Mouse (Mus musculus): ENCODE data around the gene Tbce. TPM values are rescaled to one million over a fixed set of nuclear protein-coding genes. Genes with fewer than 3 reads are reported as not detected.
A peak's percentile ranks its signal among the peaks of the same experiment; 100 is the strongest.

The Tbce gene
- polyA plus RNA-seq, 1 experiment from 2014 or later, result 106 TPM

- no peaks in the 10 kb centered on the region for H3K9me3 ChIP-seq (ENCODE audit: control insufficient read depth, low read length)
- no peak overlapping the region for H3K4me2 ChIP-seq (ENCODE audit: low read length)
- peaks cover 78% of the 10 kb centered on the region for H3K36me3 ChIP-seq (ENCODE audit: control insufficient read depth, insufficient read depth, low read length)
- H3K27ac ChIP-seq (replicated peaks; ENCODE audit: low read depth, low read length), result no peak overlapping the region
- no peak overlapping the region for H3K4me3 ChIP-seq (replicated peaks; ENCODE audit: low read depth, low read length)
- ATAC-seq (ENCODE audit: low FRiP score, low TSS enrichment) (no peak), DNase-seq (no peak)
- H3K9ac ChIP-seq (replicated peaks; ENCODE audit: low read length), result no peak overlapping the region
- H3K4me1 ChIP-seq (ENCODE audit: control insufficient read depth, insufficient read depth, low read length), result no peaks in the 10 kb centered on the region
- WGBS, result 98% methylated on average over 5 of the region's 5 CpGs
- no peaks in the 10 kb centered on the region for H3K27me3 ChIP-seq (ENCODE audit: control insufficient read depth, insufficient read depth, low read length)
These were observed 34.4 kb downstream of the Tbce start for GRCm38 (mm10) chr13:14004999-14005398.

- ATAC-seq (ENCODE audit: low FRiP score, low TSS enrichment), result no peak
- Histone ChIP-seq H3K27me3 (ENCODE audit: control insufficient read depth, insufficient read depth, low read length) (no peaks in the 10 kb centered on the region), H3K36me3 (ENCODE audit: control insufficient read depth, insufficient read depth, low read length) (peaks cover 85% of the 10 kb centered on the region), H3K9me3 (ENCODE audit: control insufficient read depth, low read length) (no peaks in the 10 kb centered on the region), H3K4me2 (ENCODE audit: low read length) (no peak overlapping the region), H3K27ac (replicated peaks; ENCODE audit: low read depth, low read length) (no peak overlapping the region), H3K4me3 (replicated peaks; ENCODE audit: low read depth, low read length) (no peak overlapping the region), H3K4me1 (ENCODE audit: control insufficient read depth, insufficient read depth, low read length) (no peaks in the 10 kb centered on the region), H3K9ac (replicated peaks; ENCODE audit: low read length) (no peak overlapping the region)
- WGBS, result 86% methylated on average over 4 of the region's 4 CpGs
- peak; percentile 29 for DNase-seq
These were observed 35.4 kb downstream of the Tbce start for GRCm38 (mm10) chr13:14004086-14004485.

GRCm38 (mm10) chr13:14002706-14003105, 36.7 kb downstream of the Tbce start:
- 67% methylated on average over 2 of the region's 2 CpGs for WGBS
- DNase-seq, result peak; percentile 42
- Histone ChIP-seq H3K36me3 (ENCODE audit: control insufficient read depth, insufficient read depth, low read length) (peaks cover 87% of the 10 kb centered on the region), H3K27me3 (ENCODE audit: control insufficient read depth, insufficient read depth, low read length) (no peaks in the 10 kb centered on the region), H3K4me3 (replicated peaks; ENCODE audit: low read depth, low read length) (no peak overlapping the region), H3K27ac (replicated peaks; ENCODE audit: low read depth, low read length) (no peak overlapping the region), H3K4me2 (ENCODE audit: low read length) (no peak overlapping the region), H3K9me3 (ENCODE audit: control insufficient read depth, low read length) (no peaks in the 10 kb centered on the region), H3K4me1 (ENCODE audit: control insufficient read depth, insufficient read depth, low read length) (no peaks in the 10 kb centered on the region), H3K9ac (replicated peaks; ENCODE audit: low read length) (no peak overlapping the region)
- ATAC-seq (ENCODE audit: low FRiP score, low TSS enrichment), result no peak

GRCm38 (mm10) chr13:13997476-13997875, 42.0 kb downstream of the Tbce start:
- DNase-seq (no peak), ATAC-seq (ENCODE audit: low FRiP score, low TSS enrichment) (no peak)
- no peak overlapping the region for H3K27ac ChIP-seq (replicated peaks; ENCODE audit: low read depth, low read length)
- no peak overlapping the region for H3K4me3 ChIP-seq (replicated peaks; ENCODE audit: low read depth, low read length)
- no peak overlapping the region for H3K9ac ChIP-seq (replicated peaks; ENCODE audit: low read length)
- no peak overlapping the region for H3K4me2 ChIP-seq (ENCODE audit: low read length)
- H3K9me3 ChIP-seq (ENCODE audit: control insufficient read depth, low read length), result no peaks in the 10 kb centered on the region
- 94% methylated on average over 5 of the region's 5 CpGs for WGBS
- H3K4me1 ChIP-seq (ENCODE audit: control insufficient read depth, insufficient read depth, low read length), result no peaks in the 10 kb centered on the region
- peaks cover 91% of the 10 kb centered on the region for H3K36me3 ChIP-seq (ENCODE audit: control insufficient read depth, insufficient read depth, low read length)
- H3K27me3 ChIP-seq (ENCODE audit: control insufficient read depth, insufficient read depth, low read length), result no peaks in the 10 kb centered on the region

DNA sequence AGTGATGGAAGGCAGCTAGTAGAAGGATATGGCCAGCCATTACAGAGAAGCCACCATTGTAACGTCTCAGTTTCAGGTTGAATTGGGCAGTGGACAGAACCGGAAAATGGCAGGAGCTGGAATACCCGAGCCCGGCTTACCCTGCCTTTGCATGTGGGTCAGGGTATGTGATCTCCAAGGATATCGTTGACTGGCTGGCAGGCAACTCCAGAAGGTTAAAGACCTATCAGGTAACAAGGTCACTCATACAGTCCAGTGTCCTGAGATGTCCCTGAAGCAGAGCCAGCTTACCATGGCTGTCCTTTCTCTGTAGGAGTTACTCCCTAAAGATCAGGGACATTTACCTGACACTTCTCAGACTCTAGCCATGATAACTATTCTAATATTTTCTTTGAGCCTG, 44.4 kb downstream of the Tbce start:
- peaks cover 88% of the 10 kb centered on the region for H3K36me3 ChIP-seq (ENCODE audit: control insufficient read depth, insufficient read depth, low read length)

DNA sequence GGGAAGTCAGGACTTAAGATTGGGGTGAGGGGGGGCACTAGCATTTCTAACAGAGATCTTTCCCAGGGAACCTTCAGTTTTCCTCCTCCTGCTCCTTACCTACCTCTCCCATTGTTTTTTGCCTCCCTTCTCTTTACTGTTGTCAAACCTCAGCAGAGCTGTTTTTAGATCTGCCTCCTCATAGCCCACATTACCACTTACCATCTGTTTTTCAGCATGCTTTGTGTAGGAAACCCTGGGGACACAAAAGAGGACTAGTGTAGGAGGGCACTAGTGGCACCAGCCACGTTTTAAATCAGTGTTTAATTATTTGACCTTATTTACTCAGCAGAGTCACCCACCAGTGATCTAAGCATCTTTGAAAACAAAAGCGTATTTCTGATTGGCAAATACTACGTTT, 46.4 kb downstream of the Tbce start:
- Histone ChIP-seq H3K4me2 (ENCODE audit: low read length) (no peak overlapping the region), H3K27ac (replicated peaks; ENCODE audit: low read depth, low read length) (no peak overlapping the region), H3K27me3 (ENCODE audit: control insufficient read depth, insufficient read depth, low read length) (no peaks in the 10 kb centered on the region), H3K4me1 (ENCODE audit: control insufficient read depth, insufficient read depth, low read length) (no peaks in the 10 kb centered on the region), H3K4me3 (replicated peaks; ENCODE audit: low read depth, low read length) (no peak overlapping the region), H3K9ac (replicated peaks; ENCODE audit: low read length) (no peak overlapping the region), H3K9me3 (ENCODE audit: control insufficient read depth, low read length) (no peaks in the 10 kb centered on the region), H3K36me3 (ENCODE audit: control insufficient read depth, insufficient read depth, low read length) (peaks cover 80% of the 10 kb centered on the region)
- 76% methylated on average over 3 of the region's 3 CpGs for WGBS
- DNase-seq (no peak), ATAC-seq (ENCODE audit: low FRiP score, low TSS enrichment) (no peak)

More for the DNA sequence above, 44.4 kb downstream of the Tbce start:
- DNase-seq (no peak), ATAC-seq (ENCODE audit: low FRiP score, low TSS enrichment) (no peak)
- no peaks in the 10 kb centered on the region for H3K9me3 ChIP-seq (ENCODE audit: control insufficient read depth, low read length)
- no peaks in the 10 kb centered on the region for H3K27me3 ChIP-seq (ENCODE audit: control insufficient read depth, insufficient read depth, low read length)
- 96% methylated on average over 5 of the region's 5 CpGs for WGBS
- no peak overlapping the region for H3K4me2 ChIP-seq (ENCODE audit: low read length)
- H3K4me1 ChIP-seq (ENCODE audit: control insufficient read depth, insufficient read depth, low read length), result no peaks in the 10 kb centered on the region
- no peak overlapping the region for H3K9ac ChIP-seq (replicated peaks; ENCODE audit: low read length)
- H3K4me3 ChIP-seq (replicated peaks; ENCODE audit: low read depth, low read length), result no peak overlapping the region
- H3K27ac ChIP-seq (replicated peaks; ENCODE audit: low read depth, low read length), result no peak overlapping the region

DNA sequence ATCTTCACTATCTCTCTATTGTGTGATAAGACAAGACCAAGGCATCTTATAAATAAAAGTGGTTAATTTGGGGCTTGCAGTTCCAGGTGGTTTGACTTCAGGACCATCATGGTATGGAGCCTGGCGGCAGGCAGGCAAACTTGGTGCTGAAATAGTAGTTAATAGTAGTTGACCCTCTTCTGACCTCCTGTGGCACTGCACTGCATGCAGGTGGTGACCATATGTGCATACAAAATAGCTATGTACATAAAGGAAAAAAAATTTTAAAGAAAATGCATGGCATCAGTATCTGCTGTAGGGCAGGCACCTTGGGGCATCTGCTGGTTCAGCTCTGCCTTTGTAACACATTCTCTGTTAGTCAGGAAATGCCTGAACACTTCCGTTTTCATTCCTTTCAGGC, 49.0 kb downstream of the Tbce start:
- Histone ChIP-seq H3K27me3 (ENCODE audit: control insufficient read depth, insufficient read depth, low read length) (no peaks in the 10 kb centered on the region), H3K36me3 (ENCODE audit: control insufficient read depth, insufficient read depth, low read length) (peaks cover 61% of the 10 kb centered on the region), H3K4me3 (replicated peaks; ENCODE audit: low read depth, low read length) (no peak overlapping the region), H3K9ac (replicated peaks; ENCODE audit: low read length) (no peak overlapping the region), H3K27ac (replicated peaks; ENCODE audit: low read depth, low read length) (no peak overlapping the region), H3K9me3 (ENCODE audit: control insufficient read depth, low read length) (no peaks in the 10 kb centered on the region), H3K4me2 (ENCODE audit: low read length) (no peak overlapping the region), H3K4me1 (ENCODE audit: control insufficient read depth, insufficient read depth, low read length) (no peaks in the 10 kb centered on the region)
- no peak for DNase-seq
- ATAC-seq (ENCODE audit: low FRiP score, low TSS enrichment), result no peak
- WGBS, result 84% methylated on average over 2 of the region's 2 CpGs

DNA sequence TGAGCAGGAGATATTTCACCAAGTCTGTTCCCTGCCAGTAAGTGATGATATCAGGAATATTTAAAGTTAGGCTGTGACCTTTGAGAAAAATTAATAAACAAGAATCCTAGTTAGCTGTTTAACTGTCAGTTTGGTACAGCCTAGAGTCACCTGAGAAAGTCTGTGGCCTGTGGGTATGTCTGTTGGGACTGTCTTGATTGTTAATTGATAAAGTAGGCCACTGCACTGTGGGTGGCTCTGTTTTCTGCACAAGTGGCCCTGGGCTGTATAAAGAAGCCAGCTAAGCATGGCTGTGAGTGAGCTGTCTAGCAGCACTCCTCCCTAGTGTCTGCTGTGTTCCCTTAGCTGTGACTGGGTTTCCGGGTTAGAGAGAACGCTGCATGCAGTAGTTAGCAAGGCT, 50.3 kb downstream of the Tbce start:
- no peak overlapping the region for H3K27ac ChIP-seq (replicated peaks; ENCODE audit: low read depth, low read length)
- H3K4me2 ChIP-seq (ENCODE audit: low read length), result no peak overlapping the region
- no peak for DNase-seq
- no peak for ATAC-seq (ENCODE audit: low FRiP score, low TSS enrichment)
- H3K27me3 ChIP-seq (ENCODE audit: control insufficient read depth, insufficient read depth, low read length), result no peaks in the 10 kb centered on the region
- no peaks in the 10 kb centered on the region for H3K4me1 ChIP-seq (ENCODE audit: control insufficient read depth, insufficient read depth, low read length)
- no peaks in the 10 kb centered on the region for H3K9me3 ChIP-seq (ENCODE audit: control insufficient read depth, low read length)
- peaks cover 49% of the 10 kb centered on the region for H3K36me3 ChIP-seq (ENCODE audit: control insufficient read depth, insufficient read depth, low read length)
- 88% methylated on average over 2 of the region's 2 CpGs for WGBS
- H3K9ac ChIP-seq (replicated peaks; ENCODE audit: low read length), result no peak overlapping the region
- H3K4me3 ChIP-seq (replicated peaks; ENCODE audit: low read depth, low read length), result no peak overlapping the region

- H3K9ac ChIP-seq (replicated peaks; ENCODE audit: low read length), result no peak overlapping the region
- no peaks in the 10 kb centered on the region for H3K9me3 ChIP-seq (ENCODE audit: control insufficient read depth, low read length)
- no peak overlapping the region for H3K4me2 ChIP-seq (ENCODE audit: low read length)
- H3K36me3 ChIP-seq (ENCODE audit: control insufficient read depth, insufficient read depth, low read length), result peaks cover 7% of the 10 kb centered on the region; the same call in 1 of the 2 replicates
- ATAC-seq (ENCODE audit: low FRiP score, low TSS enrichment), result no peak
- H3K4me3 ChIP-seq (replicated peaks; ENCODE audit: low read depth, low read length), result no peak overlapping the region
- no peak for DNase-seq
- H3K27ac ChIP-seq (replicated peaks; ENCODE audit: low read depth, low read length), result no peak overlapping the region
- WGBS, result 94% methylated on average over 6 of the region's 6 CpGs
- H3K27me3 ChIP-seq (ENCODE audit: control insufficient read depth, insufficient read depth, low read length), result no peaks in the 10 kb centered on the region
- H3K4me1 ChIP-seq (ENCODE audit: control insufficient read depth, insufficient read depth, low read length), result 0 out of 2 replicates have a peak, but pooled peaks cover 4% of the 10 kb centered on the region
These were observed 55.9 kb downstream of the Tbce start for GRCm38 (mm10) chr13:13983523-13983922.

All from midbrain, embryonic 14.5 days (tissue).